Mouse (Mus musculus) T-helper 17 cell (primary cell): Measurements from ENCODE around the gene Nfib.

Experiments
- in situ Hi-C, 2 experiments: fragments of 300-600 bp; cut with MboI, MseI; formaldehyde crosslinking; loops; 1 replicate in 1 of 2; 2 replicates in 1 of 2; pipeline ENCODE4 v1.15.1; 2025; ENCODE audit warnings: high pct_unique_total_duplicates in 2 of 2

Nfib gene

DNA sequence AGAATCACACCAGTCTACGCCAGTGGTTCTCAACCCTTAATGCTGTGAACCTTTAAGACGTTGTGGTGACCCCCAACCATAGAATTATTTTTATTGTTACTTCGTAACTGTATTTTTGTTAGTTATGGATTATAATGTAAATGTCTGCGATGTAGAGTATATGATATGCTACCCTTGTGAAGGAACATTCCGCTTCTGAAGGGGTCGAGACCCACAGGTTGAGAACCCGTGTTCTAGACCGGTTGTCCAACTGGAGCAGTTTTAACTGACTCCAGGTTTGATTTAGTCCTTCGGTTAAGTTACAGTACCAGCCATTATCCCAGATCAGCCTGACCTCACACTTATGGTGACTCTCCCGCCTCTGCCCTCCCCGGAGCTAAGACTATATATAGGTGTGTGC is 70.4 kb downstream of the Nfib start:
- in situ Hi-C loops, result no loop called here

DNA sequence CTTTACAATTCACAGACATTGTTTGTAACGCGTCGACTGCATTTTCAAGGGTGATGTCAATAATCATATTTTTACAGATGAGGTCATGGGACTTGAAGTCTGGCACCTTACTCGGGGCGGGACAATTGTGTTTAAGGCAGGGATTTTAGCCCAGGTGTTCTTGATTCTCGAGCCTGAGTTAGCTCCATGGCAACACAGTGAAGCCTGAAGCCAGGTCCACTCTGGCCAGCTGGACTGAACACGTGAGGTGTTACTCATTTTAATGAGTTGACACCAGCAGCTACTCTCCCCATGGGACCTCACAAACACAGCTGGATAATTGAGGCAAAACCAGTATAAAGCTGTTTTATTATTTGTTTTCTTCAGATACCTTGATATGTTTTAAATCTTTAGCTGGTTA is 71.2 kb downstream of the Nfib start:
- in situ Hi-C loops, result no loop called here

DNA sequence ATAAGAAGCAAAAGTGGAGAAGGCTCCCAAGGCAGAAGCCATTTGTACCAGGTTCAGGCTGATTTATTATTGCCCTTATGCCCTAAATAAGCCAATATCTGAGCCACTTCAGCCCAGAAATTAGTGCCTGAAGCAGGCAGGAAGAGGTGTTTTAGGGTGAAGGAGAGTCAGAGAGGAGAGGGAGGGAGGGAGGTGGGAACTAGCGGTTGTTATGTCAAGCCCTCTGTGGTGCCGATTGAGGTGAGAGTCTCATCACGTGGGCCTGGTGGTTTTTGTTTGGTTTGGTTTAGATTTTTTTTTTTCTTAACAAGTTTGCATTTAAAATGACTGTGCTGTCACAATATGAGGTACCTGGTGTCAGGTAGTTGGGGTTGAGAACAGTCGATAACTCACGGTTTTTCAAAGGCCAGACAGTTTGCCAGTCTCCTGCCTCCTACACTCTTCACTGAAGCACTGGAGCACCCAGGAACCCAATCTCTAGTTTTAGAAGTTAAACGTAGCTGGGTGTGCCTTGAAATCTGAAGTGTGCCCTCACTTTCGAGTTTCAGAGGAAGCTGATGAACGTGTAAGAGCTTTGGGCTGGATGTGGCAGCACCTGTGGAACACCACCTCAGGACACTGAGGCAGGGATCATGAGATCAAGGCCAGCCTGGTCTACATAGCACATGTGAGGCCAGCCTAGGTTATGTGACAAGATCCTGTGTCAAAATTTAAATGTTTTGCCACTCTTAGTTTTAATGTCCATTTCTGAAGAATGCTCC is 81.1 kb downstream of the Nfib start:
- in situ Hi-C loops, result no loop called here

DNA sequence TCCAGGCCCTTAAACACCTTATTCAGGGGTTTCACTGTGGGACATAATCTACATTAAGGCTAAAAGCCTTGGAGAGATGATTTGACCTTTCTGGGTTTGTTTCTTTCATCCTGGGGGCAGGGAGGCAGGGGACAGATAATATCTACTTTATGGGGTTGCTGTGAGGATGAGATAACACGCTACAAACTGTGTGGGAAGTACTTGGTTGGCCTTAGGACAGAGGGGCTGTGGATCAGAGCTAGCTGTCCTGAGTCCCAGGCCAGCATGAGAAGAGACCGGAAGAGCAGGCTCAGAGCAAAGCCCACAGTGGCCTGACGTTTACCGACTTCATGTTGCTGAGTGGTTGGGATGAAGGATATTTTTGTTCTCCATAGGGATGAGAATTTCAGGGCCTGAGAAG is 81.7 kb downstream of the Nfib start:
- in situ Hi-C loops, result no loop called here

GRCm38 (mm10) chr4:82623081-82623538 is 82.4 kb downstream of the Nfib start:
- in situ Hi-C loops, result no loop called here

DNA sequence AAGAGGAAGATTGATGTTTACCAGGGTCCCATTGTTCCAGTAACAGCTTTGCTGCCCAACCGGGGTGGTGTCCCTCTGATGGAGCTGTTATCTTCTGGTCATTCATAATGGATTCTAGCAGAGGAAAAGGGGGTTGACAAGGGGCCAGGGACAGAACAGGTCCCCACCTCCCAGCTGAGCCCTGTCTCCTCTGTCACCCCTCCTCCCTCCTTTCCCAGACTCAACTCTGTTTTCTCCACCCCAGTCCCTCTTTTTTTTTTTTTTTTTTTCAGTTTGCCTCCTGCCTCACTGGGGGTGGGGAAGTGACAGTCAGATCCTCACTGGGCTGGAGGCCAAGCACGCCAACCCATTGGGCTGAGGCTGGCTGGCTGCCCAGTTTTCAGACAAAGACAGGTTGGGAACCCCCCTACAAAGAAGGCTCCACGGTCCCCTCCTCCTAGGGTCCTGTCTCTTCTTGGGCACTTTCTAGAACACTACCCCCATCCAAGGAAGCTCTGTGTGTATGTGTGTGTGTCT is 83.2 kb downstream of the Nfib start:
- in situ Hi-C loops, result no loop called here

DNA sequence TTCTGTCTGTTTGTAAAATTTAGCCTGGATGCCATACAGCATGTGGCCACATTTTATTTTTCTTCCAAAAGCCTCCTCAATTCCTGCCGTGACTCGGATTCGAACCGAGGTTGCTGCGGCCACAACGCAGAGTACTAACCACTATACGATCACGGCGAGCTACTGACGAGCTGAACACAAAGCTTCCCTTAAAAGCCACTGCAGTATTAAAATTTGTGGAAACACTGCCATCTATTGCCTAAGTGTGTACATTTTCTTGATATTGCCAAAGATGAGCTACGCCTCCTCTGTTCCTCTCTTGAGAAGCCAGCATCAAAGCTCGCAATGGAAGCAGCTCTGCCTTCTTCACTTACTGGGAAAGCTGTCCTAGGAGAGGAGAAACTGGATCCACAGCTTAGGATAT is 86.0 kb downstream of the Nfib start:
- in situ Hi-C loops, result no loop called here

GRCm38 (mm10) chr4:82619003-82619402 is 86.5 kb downstream of the Nfib start:
- in situ Hi-C loops, result no loop called here

GRCm38 (mm10) chr4:82617257-82617656 is 88.3 kb downstream of the Nfib start:
- in situ Hi-C loops, result no loop called here

- in situ Hi-C loops, result no loop called here
These were observed 89.8 kb downstream of the Nfib start for GRCm38 (mm10) chr4:82615712-82616111.

DNA sequence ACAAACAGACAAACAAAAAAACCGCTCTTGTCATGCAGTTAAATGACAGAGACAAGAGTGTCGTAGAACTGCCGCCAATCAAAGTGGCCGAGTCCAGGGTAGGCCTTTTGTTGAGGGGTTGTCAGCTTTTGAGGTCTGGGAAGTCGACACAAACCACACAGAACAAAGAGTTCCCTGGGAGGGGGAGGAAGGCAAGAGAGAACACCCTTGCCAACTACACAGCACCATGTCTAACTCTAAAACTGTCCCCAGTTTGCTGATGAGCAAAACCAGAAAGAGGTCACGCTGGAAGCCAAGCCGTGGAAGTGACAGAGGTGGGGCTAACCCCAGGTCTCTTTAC is 91.1 kb downstream of the Nfib start:
- in situ Hi-C loops, result no loop called here

DNA sequence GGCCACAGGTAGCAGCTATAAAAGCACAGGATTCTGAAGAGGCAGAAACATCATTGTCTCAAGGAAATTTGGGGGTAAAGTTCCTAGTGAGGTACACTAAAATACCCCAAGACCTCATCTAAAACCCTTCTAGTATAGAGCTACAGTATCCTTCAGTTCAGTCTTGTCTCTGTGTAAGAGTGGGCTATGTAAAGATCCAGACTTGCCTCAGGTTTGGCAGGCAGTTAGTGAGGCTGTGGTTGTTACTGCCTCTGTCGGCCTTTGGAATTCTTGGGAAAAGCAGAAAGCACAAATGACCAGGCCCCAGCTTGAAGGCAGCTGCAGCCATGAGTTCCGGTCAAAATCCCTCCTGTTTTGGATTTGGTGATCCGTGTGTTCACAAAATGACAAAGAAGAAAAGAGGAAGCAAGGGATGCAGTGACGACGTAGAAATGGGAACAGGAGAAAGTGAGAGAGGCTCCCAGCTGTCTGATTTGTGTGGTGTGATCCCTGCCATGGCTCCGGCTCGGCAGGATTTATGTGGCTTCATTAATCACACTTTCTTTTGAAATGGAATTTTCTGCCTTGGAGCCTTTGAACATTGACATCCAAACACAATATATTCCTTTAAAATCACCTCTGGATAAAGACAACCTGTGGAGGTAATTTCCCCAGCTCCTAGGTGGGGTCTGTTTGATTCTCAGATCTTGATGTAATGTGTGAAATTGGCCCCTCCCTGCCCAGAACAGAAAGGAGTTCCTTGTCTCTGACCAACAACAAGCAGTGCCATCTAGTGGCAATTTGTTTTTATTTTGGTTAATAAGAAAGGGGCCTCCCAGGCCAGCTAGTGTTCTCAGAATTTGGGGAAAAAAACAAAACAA is 91.7 kb downstream of the Nfib start:
- in situ Hi-C loops, result no loop called here

GRCm38 (mm10) chr4:82609676-82610075 is 95.9 kb downstream of the Nfib start:
- in situ Hi-C loops, result no loop called here

GRCm38 (mm10) chr4:82608768-82609610 is 96.6 kb downstream of the Nfib start:
- in situ Hi-C loops, result no loop called here

GRCm38 (mm10) chr4:82607266-82607665 is 98.3 kb downstream of the Nfib start:
- in situ Hi-C loops, result no loop called here

DNA sequence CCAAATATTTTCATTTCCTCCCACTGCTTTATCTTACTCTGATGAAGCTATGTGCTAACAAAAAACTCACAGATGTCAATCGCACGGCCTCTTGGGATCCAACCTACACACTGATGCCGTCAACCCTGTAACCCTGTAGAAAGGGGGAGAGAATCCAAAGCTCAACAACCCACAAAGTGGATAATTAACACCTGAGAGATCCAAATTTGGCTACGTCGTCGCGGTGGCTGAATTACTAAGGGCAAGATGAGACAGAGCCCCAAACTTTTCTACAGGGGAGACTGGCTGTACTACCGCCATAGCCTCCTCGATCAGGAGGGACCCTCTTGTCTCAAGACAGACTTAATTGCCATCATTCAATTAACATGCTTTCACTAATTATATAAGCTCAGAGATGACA is 99.2 kb downstream of the Nfib start:
- in situ Hi-C loops, result no loop called here

DNA sequence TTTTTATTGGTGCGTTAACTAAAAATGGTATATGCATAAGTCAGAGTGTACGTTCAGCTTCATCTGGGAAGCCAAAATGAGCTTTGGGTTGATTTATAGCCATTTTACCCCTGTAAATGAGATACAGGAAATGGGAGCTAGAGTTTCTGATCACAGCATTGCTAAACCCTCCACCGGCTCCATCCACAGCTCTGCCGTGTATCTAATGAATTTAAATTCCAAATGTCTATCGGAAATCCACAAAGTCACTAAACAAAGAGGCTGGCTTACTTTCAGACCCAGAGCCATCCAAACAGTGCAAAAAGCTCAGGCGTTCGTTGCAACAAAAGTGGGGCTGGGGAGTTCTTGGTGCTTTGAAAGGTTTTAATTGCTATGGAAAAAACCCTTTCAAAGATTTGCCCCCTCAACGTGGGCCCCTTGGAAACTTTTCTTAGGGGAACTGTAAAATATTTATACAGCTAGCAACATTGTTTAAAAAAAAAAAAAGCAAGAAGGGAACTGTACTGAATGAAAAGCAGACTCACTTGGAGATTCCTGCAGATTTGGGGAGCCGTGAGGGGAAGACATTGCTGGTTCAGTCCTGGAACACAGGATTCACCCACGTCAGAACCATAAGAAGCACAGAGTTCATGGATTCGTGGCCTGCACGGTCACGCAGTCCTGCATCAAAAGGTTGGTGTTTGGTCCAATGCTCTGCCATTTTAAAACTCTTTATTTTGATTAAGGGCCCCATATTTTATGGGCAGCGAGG is 100.3 kb downstream of the Nfib start:
- in situ Hi-C loops, result no loop called here

- in situ Hi-C loops, result no loop called here
These were observed 101.0 kb downstream of the Nfib start for GRCm38 (mm10) chr4:82604501-82604900.

DNA sequence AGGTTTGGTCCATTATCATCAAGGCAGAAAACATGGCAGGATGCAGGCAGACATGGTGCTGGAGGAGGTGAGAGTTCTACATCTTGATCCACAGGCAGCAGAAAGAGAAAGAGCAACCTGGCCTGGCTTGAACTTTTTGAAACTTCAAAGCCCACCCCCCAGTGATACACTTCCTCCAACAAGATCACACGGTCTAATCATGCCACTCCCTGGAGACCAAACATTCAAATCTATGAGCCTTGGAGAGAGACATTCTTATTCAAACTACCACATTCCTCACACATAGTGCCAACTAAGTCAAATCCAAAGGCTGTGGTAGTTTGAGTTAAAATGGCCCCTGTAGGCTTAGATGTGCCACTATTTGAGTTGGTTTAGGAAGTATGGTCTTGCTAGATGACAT is 104.9 kb downstream of the Nfib start:
- in situ Hi-C loops, result no loop called here

DNA sequence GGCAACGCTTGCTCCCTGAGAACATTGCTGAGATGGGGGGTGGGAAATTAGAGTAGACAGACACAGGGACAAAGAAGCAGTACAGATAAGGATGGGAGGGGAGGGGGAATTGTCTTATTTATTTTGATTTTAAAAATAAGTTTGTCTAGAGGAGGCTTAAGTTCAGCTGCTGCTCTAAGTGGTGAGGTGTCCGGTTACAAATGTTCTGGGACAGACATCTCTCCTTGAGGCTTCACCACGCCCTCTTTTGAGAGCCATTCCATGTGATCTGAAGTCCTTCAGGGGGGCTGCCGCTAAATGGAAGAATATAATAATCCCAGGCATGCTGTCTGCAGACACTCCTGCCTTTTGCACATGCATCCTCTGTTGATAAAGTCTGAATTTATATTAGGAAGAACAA is 107.1 kb downstream of the Nfib start:
- in situ Hi-C loops, result no loop called here
